Mouse (Mus musculus): ENCODE results near the gene Lmod3.

The Lmod3 gene

DNA sequence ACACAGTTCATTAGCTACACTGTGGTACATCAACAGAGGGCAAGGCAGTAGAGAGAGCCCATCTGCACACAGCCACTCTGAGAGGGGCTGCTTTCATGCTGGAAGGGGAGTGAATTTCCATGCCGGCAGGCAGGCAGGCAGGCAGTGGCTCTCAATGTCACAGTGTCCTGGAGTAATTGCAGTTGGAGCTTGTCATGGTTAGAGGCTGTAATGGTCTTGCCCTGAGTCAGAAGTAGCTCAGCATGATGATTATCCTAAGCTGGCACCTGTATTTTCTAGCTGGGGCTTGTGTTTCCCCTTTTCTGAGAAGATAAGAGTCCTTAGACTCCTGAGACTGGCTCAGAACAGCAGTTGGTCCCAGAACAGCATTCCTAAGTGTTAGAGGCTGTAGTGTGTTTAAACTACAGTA is 26.5 kb downstream of the Lmod3 start:
- no peak for DNase-seq (ENCODE audit: low spot score in 2 of 2)

DNA sequence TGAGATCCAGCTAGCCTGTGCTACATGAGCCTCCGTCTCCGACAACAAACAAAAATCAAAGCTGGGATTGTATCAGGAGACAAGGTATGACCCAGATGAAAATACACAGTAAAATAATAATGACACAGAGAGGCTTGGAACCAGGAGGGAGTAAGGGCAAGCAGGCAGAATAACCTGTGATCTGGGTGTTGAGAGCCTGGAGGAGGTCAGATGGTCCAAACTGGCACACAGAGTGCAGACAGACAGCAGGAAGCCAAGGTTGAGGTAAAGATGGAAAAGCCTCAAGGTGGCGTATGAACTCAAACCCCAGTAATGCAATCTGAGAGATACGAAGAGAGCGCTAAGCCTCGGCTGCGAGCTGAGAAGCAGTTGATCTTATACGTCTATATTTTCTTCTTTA is 28.1 kb downstream of the Lmod3 start:
- no peak for DNase-seq (ENCODE audit: low spot score in 2 of 2)

DNA sequence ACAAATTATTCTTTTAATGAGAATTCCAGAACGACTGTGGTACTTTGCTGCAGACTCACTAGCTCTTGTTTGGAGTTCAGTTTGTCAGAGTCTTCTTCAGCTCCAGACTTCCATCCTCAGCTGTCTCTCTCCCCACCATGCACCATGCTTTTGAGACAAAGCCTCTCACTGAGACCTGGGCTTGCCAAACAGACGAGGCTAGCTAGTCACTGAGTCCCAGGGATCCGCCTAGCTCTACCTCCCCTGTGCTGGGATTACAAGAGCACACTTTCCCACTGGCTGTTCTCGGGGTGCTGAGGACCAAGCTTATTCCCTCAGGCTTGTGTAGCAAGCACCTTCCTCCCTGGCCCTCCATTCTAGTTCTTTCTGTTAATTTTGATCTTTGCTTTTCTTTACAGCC is 29.0 kb downstream of the Lmod3 start:
- no peak for DNase-seq (ENCODE audit: low spot score in 2 of 2)

DNA sequence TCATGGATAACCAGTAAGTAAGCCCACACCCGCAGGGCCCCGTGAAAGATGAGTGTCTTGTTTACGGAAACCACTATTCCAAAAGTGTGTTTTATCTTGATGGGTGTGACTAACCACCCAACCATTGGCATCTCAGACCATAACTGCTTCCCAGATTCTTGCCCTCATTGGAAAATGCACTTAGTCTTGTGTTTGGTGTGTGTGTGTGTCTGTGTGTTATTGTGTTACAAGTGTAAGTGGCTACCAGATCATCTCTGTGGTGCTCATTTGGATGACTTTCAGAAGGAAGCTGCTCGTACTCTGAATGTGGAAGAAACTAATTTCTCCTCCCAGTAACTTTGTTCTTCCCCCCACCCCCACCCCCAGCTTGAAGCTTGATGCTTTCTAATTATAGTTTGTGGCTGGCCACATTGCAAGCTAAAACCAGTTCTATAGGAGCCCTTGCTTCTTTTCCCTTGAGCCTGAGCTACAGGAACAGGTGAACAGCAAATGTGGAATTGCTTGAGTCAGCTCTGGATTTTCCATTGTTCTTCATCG is 29.6 kb downstream of the Lmod3 start:
- no peak for DNase-seq (ENCODE audit: low spot score in 2 of 2)

DNA sequence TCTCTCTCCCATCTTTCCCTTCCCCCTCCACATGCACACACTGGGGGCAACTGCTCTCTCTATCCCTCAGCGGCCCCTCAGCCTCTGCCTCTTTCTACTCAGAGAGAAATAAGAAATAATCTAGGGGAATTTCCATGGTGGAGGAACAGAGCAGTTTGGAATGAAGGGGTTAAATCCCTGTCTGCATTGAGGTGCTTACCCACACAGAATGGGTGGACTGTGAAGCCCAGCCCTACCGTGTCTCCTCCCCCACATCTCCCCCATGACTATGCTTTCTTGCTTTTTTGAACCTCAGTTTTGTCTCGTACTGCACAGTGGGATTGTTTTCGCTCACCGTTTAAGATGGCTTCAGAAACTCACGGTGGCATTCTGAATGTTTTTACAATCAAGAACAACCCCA is 30.2 kb downstream of the Lmod3 start:
- peak; percentile 40 to 54 for DNase-seq (ENCODE audit: low spot score in 2 of 2)

DNA sequence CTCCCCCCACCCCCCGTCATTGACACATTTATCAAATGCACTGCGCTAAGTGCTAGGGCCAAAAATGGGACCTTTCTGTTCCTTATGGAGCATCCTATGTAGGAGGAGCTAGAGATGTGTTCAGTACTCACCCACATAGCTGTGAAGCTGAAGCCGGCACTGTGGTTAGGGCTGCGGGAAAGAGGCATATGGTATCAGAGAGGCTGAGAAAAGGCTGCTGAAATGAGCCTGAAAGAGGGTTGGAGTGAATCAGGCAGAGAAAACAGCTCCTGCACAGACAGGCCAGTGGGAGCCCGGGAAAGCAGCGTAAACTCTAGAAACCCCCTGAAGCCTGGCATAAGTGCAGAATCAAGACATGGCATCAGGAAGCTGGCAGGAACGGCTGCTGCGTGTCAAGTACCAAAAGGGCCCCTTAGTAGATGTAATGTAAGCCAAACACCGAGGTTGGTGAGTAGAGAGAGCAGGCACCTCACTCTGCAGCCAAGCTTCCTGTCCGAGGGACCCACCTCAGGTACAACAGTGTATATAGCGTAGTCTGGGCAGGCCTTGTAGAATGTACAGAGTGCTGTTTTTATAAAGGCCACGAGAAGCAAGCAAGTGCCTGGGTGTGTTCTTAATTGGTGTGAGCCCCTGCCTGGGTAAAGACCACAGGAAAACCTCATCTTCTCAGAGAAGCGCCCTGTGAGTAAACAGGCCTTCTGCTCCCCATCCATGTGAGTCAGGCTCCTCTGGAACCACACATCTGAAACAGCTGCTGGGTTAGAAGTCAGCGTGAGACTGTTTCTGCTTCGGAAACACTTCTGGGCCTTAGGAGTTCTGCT is 31.1 kb downstream of the Lmod3 start:
- peak; percentile 54 to 72 for DNase-seq (ENCODE audit: low spot score in 2 of 2)

DNA sequence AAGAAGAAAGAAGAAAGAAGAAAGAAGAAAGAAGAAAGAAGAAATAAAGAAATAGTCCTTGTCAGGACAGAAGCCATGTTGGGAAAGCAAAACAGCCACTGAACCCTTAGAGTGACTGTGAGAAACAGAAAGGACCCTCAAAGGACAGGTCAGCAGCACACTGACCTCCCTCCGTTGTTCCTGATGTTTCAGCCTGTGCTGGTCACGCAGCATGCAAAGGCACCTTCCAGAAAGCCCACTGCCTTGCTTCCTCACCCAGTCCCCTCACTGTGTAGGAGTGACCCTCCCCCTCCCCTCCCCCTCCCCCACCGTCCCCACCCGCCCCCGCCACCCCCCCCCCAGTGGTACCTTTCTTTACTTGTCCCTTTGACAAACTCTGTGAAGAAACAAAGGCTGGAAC is 31.9 kb downstream of the Lmod3 start:
- no peak for DNase-seq (ENCODE audit: low spot score in 2 of 2)

DNA sequence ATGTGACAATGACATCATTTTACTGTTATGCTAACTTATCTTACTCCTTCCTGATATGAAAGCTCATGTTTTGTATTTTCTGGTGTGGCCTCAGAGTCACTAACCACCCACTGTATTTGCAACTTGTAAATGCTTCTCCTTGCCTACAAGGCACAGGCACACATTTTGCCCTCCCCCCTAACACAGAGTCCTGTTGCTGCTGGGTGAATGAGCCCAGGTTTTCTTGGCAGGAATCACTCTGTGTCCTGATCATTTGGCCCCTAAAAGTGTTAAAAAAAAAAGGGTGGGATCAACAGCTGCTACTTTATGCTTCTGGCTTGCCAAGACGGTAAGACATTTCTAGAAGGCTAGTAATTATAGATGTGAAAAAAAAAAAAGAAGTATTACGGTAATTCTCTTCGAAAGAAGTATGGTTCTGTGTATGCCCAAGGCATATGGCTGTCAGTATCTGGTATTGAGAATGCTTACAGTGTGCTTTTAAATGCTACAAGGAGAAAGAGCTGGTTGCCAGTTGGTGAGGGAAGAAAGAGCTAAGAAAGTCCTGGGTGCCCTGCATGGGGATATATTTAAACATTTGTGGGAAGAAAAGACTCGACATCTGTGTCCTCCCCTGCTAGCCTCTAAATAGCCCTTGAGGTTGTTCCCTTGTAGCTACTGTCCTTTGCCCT is 36.3 kb downstream of the Lmod3 start:
- DNase-seq (ENCODE audit: low spot score in 2 of 2) = peak in 1 of 2 experiments; percentile 12

DNA sequence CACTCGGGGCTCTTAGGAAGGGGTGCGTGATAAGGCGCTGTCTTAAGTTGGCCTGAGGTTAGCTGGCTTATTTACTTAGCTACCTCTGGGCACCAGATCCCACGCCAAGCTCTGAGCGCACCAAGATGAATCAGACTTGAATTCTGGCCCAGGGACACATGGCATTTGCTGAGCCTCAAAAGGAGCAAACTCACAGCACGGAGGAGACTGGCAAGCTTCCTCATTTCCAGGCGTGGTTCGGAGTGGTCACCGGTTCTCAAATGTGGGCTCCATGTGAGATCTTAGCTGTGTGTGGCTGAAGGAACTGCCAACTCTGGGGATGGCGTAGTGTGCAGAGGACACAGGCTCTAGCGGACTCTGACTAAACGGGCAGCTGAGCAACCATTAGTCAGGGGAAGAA is 40.6 kb downstream of the Lmod3 start:
- DNase-seq (ENCODE audit: low spot score in 2 of 2) = peak; percentile 55 to 67

DNA sequence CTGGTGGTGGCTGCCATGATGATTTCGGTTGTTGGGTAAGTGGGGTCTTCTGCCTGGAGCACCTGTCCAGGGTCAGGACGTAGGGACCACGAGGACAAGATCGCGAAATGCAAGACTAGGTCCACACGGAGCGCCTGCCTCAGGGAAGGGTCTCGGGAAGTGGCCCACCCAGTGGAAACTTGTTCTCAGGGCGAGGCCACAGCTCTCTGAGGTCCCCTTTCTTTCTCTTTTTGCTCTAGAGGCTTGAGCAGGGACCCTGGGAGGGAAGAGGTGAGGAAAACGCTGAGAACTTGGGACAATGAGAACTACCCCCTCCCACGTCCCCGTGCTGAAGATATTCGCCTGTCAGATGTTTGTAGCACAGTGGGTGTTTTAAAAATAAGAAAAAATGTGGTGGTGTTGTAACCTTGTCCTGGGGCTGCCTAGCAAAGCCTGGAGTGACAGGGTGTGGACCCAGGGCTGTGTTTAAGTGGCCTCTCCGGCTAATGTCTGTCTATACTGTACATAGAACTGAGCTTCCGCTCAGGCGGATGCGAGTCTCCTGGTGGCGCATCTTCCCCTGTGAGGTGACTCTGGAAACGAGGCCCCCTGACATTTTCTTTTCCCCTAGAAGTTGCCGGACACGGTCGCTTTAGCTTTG is 41.5 kb downstream of the Lmod3 start:
- peak; percentile 36 to 37 for DNase-seq (ENCODE audit: low spot score in 2 of 2)

DNA sequence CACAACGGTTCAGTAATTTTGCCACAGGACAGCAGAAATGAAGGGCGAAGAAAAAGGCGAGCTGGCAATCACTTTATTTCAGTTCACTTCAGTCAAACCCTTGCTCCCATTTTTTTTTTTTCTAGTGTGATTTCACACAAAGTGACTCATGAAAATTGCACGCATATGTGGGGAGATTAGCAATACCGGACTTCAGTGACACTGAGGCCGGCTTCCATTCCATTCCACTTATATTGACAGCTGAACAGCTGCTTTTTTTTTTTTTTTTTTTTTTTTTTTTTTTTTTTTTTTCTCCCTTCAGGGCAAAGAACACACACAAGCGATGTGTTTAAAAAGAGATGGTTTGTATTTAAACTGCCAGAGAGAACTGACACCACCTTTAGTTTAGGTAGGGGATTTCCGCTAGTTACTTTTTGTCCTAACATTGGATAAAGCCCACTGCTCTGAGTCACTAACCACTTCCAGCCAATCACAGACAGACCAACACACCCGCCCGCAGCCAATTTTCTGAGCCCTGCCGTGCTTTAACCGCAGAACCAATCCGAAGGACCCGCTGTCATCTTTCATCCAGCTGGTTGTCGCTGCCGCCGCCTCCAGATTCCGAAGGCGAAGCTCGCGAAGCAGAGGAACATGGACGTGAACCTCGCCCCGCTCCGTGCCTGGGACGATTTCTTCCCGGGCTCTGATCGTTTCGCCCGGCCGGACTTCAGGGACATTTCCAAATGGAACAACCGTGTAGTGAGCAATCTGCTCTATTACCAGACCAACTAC is 42.2 kb downstream of the Lmod3 start, which contains the start of gene Arl6ip5:
Gene Arl6ip5 (plus strand): TSS at position 499 of the 771 bp plus-strand sequence.
- peak; percentile 94 for DNase-seq (ENCODE audit: low spot score in 2 of 2)

DNA sequence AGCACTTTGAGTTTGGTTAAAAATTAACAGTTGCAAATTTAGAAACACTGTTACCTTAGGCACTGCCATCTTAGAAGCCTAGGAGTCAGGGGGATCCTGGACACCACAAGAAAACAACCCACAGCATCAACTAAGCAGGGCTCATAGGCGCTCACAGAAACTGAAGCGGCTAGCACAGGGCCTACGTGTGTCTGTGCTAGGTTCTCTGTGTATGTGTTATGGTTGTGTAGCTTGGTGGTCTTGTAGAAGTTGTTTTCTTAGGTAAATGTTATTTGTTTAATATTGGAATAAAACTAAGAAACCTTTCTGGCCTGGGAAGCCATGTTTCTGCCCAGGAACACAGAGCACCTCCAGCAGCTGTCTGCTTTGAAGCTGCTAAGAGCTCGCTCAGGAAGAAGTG is 42.8 kb downstream of the Lmod3 start:
- no peak for DNase-seq (ENCODE audit: low spot score in 2 of 2)

DNA sequence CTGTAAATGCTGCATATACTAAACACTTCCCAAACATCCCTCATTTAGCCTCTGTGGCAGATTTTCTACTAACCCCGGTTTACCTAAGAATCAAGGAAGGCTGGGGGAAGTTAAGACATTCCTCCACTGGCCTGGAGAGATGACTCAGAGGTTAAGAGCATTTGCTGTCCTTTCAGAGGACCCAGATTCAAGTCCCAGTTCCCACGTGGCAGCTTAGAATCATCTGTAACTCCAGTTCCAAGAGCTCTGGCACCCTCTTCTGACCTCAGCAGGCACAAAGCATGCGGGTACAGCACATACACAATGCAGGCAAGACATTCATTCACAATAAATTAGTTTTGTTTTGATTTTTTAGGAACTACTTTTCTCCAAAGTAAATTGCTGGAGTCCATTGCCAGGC is 43.4 kb downstream of the Lmod3 start:
- DNase-seq (ENCODE audit: low spot score in 2 of 2) = no peak

DNA sequence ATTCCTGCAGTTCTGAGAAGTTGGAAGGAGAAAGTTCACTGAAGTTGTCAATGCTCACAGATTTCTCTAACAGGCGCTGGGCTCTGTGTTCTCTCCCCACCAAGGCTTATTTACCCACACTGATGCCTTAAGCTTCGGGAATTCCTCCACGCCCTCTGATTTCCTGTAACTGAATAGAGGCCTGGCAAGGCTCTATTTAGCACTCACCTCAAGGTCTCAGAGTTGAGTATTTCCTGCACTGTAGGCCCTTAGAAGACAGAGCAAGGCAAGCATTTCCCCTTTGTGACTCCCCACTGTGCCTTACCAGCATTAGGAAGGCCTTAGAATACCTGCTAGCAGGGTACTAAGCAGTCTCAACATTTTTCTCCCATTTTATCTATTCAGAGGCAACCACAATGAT is 44.2 kb downstream of the Lmod3 start:
- no peak for DNase-seq (ENCODE audit: low spot score in 2 of 2)

DNA sequence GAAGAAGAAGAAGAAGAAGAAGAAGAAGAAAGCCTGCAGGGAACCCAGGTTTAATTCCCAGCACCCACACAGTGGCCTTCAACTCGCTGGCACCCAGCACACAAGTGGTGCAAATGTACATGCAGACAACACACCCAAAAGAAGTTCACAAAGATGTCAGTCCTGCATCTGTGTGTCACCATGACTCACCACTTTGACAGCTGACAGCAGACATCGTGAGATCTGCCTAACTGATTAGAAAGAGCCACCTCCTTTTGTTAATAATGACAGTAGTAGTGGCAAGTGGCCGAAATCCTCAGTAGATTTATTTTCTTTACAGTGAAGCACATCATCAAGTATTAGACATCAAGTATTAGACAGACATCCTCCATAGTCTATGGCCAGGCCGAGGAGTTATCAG is 45.5 kb downstream of the Lmod3 start:
- DNase-seq (ENCODE audit: low spot score in 2 of 2) = no peak

DNA sequence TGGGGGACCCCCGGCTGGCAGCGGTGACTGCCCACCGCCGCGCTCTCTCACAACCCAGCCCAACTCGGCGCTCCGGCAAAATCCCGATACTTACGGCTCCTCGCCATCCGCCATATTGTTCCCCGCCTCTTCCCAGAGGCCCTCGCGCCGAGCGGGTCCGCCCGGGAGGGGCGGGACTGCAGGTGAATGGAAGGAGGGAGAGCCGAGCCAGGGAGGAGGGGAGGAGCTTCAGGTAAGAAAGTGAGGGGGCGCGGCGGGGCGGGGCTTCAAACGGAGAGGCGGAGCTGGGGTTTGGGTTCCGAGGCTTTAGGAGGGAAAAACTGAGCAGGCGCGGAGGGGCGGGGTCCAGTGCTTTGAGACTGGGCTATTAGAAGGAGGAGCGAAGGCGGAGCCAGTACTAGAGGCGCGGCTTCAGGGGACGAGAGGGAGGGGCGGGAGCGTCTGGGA is 47.1 kb downstream of the Lmod3 start, which contains the start of gene Uba3:
Gene Uba3 (minus strand): TSS at position 209 of the 447 bp plus-strand sequence.
- DNase-seq (ENCODE audit: low spot score in 2 of 2) = peak; percentile 98 to 100

DNA sequence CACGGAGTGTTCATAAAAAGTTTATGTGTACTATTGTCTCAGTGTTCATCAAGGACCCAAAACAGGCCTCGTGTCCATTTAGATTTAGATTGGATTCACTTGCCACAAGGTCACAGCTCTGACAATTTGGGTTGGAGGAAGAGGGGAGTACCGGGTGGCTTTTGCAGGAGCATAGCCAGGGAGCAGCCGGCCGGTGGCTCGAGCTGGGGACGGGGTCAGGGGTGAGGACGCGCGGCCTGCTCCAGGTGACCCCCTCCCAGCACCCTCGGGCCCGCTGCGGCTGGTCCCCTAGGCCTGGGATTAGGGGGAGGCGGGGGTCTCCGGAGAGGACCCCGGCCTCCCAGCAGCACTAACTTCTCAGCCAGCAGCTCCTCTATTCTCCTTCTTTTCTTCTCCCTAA is 47.6 kb downstream of the Lmod3 start:
- no peak for DNase-seq (ENCODE audit: low spot score in 2 of 2)

DNA sequence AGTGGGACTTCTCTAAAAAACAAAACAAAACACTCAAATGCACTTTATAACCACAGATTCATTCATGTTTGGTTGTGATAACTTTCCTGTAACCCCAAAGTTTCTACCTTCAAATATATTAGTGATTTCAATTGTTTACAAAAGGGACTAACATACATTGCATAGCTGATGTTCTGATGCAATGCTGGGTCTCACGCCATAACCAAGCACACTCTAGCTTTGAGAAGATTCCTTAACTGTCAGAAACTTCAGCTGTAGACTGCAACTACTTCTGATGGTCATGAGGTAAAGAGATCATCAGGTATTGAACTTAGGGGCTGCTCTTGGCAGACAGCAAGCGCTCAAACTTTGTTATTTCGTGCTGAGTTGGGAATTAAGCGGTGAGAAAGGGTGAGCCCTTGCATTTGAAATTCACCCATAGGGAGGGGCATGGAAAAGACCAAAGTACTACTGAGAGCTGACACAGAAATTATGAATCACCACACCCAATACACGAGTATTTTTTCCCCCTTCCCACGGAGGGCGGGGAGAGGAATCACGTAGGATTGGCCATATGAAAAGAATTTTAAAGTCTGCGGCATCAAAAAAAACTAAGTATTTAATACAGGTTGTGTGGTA is 48.2 kb downstream of the Lmod3 start:
- DNase-seq (ENCODE audit: low spot score in 2 of 2) = no peak

DNA sequence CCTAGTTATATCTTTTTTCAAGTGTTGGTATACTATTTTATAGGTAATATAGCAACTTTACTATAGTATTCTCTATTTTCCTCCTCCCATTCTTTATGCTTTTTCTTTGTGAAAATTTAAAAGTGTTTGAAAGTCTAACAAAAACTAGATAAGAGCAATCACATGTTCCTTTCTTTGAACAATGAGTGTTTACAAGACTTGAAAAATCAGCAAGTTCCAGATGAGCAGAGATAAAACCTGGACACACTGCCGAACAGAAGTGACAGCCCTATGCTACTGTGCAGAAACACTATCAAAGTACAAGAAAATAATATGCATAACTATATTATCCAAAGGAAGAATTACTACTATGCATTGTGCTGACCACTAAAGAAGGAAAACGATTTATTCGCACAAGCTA is 50.1 kb downstream of the Lmod3 start:
- no peak for DNase-seq (ENCODE audit: low spot score in 2 of 2)

DNA sequence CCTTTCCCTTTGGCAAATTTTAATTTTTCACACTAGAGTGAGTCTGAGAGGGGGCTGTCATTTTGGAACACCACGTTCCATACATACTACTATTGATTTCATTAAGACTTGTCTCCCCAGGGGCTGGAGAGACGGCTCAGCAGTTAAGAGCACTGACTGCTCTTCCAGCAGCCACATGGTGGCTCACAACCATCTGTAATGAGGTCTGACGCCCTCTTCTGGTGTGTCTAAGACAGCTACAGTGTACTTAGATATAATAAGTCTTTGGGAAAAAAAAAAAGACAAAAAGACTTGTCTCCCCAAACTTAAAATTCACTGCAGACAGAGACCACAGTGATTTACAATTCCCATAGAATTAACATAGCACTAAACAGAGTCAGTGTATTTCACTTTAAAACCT is 52.1 kb downstream of the Lmod3 start:
- DNase-seq (ENCODE audit: low spot score in 2 of 2) = no peak
